Mouse (Mus musculus): ENCODE data around the gene Clmn.

Clmn gene

GRCm38 (mm10) chr12:104864439-104865165 lies at the start of gene Clmn:
Clmn (minus strand) TSS chr12:104865076.
- DNase-seq: peak; percentile 10

GRCm38 (mm10) chr12:104912990-104913389 lies 48.1 kb upstream of the Clmn start:
- no peak for DNase-seq

- no peak for DNase-seq
Observed at GRCm38 (mm10) chr12:104912281-104912933, 47.5 kb upstream of the Clmn start.

- DNase-seq: no peak
Observed at GRCm38 (mm10) chr12:104909750-104910149, 44.9 kb upstream of the Clmn start.

- no peak for DNase-seq
Observed at GRCm38 (mm10) chr12:104908986-104909385, 44.1 kb upstream of the Clmn start.

GRCm38 (mm10) chr12:104908024-104908781 lies 43.3 kb upstream of the Clmn start:
- DNase-seq: no peak

- DNase-seq: no peak
Observed at GRCm38 (mm10) chr12:104907133-104907532, 42.3 kb upstream of the Clmn start.

GRCm38 (mm10) chr12:104904138-104904537 lies 39.3 kb upstream of the Clmn start:
- peak; percentile 37 for DNase-seq

GRCm38 (mm10) chr12:104902392-104903053 lies 37.6 kb upstream of the Clmn start:
- DNase-seq: no peak

GRCm38 (mm10) chr12:104901320-104901719 lies 36.4 kb upstream of the Clmn start:
- DNase-seq: no peak

GRCm38 (mm10) chr12:104899835-104900234 lies 35.0 kb upstream of the Clmn start:
- DNase-seq: no peak

GRCm38 (mm10) chr12:104899161-104899560 lies 34.3 kb upstream of the Clmn start:
- DNase-seq: no peak

- no peak for DNase-seq
Observed at GRCm38 (mm10) chr12:104898718-104899117, 33.8 kb upstream of the Clmn start.

GRCm38 (mm10) chr12:104897051-104897618 lies 32.3 kb upstream of the Clmn start:
- no peak for DNase-seq

- DNase-seq: peak; percentile 33
Observed at GRCm38 (mm10) chr12:104896640-104897039, 31.8 kb upstream of the Clmn start.

GRCm38 (mm10) chr12:104892245-104892644 lies 27.4 kb upstream of the Clmn start:
- no peak for DNase-seq

GRCm38 (mm10) chr12:104890066-104890465 lies 25.2 kb upstream of the Clmn start:
- no peak for DNase-seq

- no peak for DNase-seq
Observed at GRCm38 (mm10) chr12:104886104-104886503, 21.2 kb upstream of the Clmn start.

GRCm38 (mm10) chr12:104882533-104882932 lies 17.7 kb upstream of the Clmn start:
- DNase-seq: no peak

- no peak for DNase-seq
Observed at GRCm38 (mm10) chr12:104882061-104882460, 17.2 kb upstream of the Clmn start.

- DNase-seq: no peak
Observed at GRCm38 (mm10) chr12:104881518-104882060, 16.7 kb upstream of the Clmn start.

GRCm38 (mm10) chr12:104880367-104880766 lies 15.5 kb upstream of the Clmn start:
- DNase-seq: no peak

Measured in lung, postnatal 36 days (tissue).